Mouse (Mus musculus) intestine, embryonic 16.5 days (tissue): ENCODE results near the gene Spag5. TPM values are rescaled to one million over a fixed set of nuclear protein-coding genes. Genes with fewer than 3 reads are reported as not detected.

Experiments used
- ATAC-seq: fragments of 200-750 bp; cut with Nextera tagmentation; 2 replicates; pipeline ENCODE4 v1.8.0; 2017; ENCODE audit warnings: moderate TSS enrichment, moderate library complexity
- H3K27ac ChIP-seq: fragments of 300-500 bp; sonication (generic); 2 replicates; pipeline ENCODE4 v1.5.1; 2014; ENCODE audit warnings: mild to moderate bottlenecking, low read length
- H3K27me3 ChIP-seq: fragments of 300-500 bp; sonication (generic); replicated peaks from 2 replicates; pipeline ENCODE4 v1.6.1; 2014; ENCODE audit warnings: low read length, control low read depth, mixed read lengths; ENCODE audit not compliant: control insufficient read depth, insufficient read depth
- H3K36me3 ChIP-seq: fragments of 300-500 bp; sonication (generic); 2 replicates; pipeline ENCODE4 v1.6.1; 2014; ENCODE audit warnings: low read length, control low read depth; ENCODE audit not compliant: control insufficient read depth, insufficient read depth
- H3K4me1 ChIP-seq: fragments of 300-500 bp; sonication (generic); 2 replicates; pipeline ENCODE4 v1.6.1; 2014; ENCODE audit warnings: low read length, control low read depth, mixed read lengths; ENCODE audit not compliant: control insufficient read depth, insufficient read depth
- H3K4me2 ChIP-seq: fragments of 300-500 bp; sonication (generic); 2 replicates; pipeline ENCODE4 v1.6.1; 2014; ENCODE audit warnings: low read depth, low read length, control low read depth
- H3K4me3 ChIP-seq: fragments of 300-500 bp; sonication (generic); 2 replicates; pipeline ENCODE4 v1.5.1; 2014; ENCODE audit warnings: mild to moderate bottlenecking, low read length
- H3K9ac ChIP-seq: fragments of 300-500 bp; sonication (generic); 2 replicates; pipeline ENCODE4 v1.6.1; 2014; ENCODE audit warnings: low read depth, low read length
- H3K9me3 ChIP-seq: fragments of 300-500 bp; sonication (generic); 2 replicates; pipeline ENCODE4 v1.6.1; 2016; ENCODE audit warnings: low read length, control low read depth; ENCODE audit not compliant: control insufficient read depth
- WGBS: fragments of 180-500 bp; shearing (Covaris S2); extraction: QIAGEN DNeasy Blood & Tissue Kit; methylation state at CpG from one replicate; pipeline ENCODE4 v1.1.7; 2014; 5-methylcytosine and 5-hydroxymethylcytosine counted together
- polyA plus RNA-seq: library from polyadenylated mRNA; unstranded; fragments of >200 nt; fragmentation: Nextera tagmentation; extraction: Ambion mirVana; gene quantifications from 2 replicates; pipeline ENCODE4 v1.2.1, GENCODE M21; 2015

The Spag5 gene
- polyA plus RNA-seq, 1 experiment from 2014 or later, result 27.3 TPM

DNA sequence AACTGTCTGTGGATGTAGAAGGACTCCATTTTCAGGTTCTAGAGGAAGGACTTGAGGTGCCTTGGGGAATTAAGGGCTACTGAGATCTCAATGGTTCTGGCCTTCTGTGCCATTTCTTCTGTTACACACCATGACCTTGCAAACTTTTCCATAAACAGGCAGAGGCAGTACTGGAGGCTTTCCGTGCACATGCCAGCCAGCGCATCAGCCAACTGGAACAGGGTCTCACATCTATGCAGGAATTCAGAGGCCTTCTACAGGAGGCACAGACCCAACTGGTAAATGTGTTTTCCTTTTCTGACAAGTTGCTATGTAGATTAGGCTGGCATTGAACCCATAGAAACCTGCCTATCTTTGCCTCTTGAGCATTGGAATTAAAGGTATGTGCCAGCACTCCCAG, 12.3 kb downstream of the Spag5 start:
- no peaks in the 10 kb centered on the region for H3K4me1 ChIP-seq
- WGBS, result 99% methylated on average over 2 of the region's 2 CpGs
- H3K4me3 ChIP-seq, result no peak overlapping the region
- no peak for ATAC-seq
- H3K27me3 ChIP-seq, result no peaks in the 10 kb centered on the region
- no peak overlapping the region for H3K4me2 ChIP-seq
- no peak overlapping the region for H3K27ac ChIP-seq
- 0 out of 2 replicates have a peak, but pooled peaks cover 16% of the 10 kb centered on the region for H3K36me3 ChIP-seq
- no peaks in the 10 kb centered on the region for H3K9me3 ChIP-seq
- H3K9ac ChIP-seq, result no peak overlapping the region

DNA sequence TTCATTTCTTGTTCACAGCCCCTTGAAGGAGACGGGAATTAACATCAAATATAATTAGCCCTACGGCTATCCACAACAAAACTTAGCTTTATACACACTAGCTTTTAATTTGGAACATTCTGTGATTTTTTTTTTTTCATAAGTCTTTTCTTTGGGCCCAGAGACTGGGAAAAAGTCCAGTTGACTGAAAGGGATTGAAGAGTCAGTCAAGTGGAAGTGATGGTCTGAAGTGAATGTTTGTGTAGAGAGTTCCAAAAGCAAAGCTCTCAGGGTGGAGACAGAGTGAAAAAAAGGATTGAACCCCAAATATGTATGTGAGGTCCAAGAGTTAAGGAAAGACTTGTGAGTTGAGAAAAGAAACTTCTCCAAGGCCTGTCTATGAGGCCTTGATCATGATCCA, 17.1 kb downstream of the Spag5 start:
- Histone ChIP-seq H3K27ac (no peak overlapping the region), H3K27me3 (no peaks in the 10 kb centered on the region), H3K4me1 (peaks cover 5% of the 10 kb centered on the region; the same call in 1 of the 2 replicates), H3K9ac (no peak overlapping the region), H3K4me2 (no peak overlapping the region), H3K9me3 (no peaks in the 10 kb centered on the region), H3K4me3 (no peak overlapping the region), H3K36me3 (peaks cover 18% of the 10 kb centered on the region; the same call in 1 of the 2 replicates)
- 89% methylated on average over 2 of the region's 2 CpGs for WGBS
- no peak for ATAC-seq

DNA sequence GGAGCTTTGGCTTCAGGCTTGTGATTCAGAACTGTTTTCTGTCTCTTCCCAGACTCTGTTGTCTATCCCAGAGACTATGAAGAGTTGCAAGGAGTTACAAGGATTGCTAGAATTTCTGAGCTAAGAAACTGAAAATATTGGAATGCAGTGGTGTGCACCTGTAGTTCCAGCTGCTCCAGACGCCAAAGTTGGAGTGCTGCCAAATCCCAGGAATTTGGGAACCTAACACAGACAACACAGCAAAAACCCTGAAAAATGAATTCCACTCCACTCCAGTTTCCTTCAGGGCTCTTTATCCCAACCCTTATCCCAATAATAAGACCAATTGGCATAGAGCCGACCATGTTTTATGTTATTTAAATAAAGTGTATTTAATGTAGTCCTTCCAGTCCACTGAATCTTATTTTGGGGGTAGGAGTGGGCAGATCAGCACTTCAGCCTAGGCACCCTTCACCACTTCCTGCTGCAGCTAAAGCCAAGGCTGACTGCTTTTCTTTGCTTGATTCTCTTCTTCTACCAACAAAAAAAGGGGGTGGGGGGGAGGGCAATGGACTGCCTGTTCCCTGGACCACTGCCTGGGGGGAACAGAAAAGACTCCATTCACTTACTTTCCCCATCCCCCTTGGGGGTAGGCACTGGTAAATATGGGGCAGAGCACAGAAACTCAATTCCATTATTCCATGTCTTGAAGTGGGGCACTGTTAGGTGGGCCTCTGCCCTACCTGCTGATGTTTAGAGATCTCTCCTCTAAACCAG, 20.9 kb downstream of the Spag5 start:
- Histone ChIP-seq H3K9ac (no peak overlapping the region), H3K9me3 (no peaks in the 10 kb centered on the region), H3K4me2 (peak overlapping the region; percentile 43; the same call in 1 of the 2 replicates), H3K4me1 (peaks cover 8% of the 10 kb centered on the region; the same call in 1 of the 2 replicates), H3K27me3 (no peaks in the 10 kb centered on the region), H3K27ac (peak overlapping the region; percentile 68), H3K36me3 (peaks cover 7% of the 10 kb centered on the region; the same call in 1 of the 2 replicates), H3K4me3 (no peak overlapping the region)
- ATAC-seq, result no peak; the same call in 1 of the 2 replicates
- 53% methylated on average over 2 of the region's 2 CpGs for WGBS

DNA sequence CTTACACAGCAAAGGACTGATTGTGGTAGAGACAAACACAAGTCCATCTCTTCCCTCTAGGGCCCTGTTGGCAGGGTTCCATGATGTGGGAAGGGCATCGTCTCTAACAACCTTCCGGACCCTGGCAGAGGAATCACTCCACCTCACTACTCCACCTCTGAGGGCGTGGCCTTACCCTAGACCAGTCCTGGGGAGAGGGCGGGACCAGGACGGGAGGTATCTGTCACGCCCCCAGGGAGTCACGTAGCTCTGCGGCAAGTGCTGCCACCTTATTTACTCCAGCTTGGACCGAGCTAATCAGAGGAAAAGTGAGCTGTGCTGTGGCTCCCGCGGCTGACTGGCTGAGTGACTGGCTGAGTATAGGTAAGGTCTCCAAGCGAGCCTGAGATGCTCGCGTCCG, 21.5 kb downstream of the Spag5 start, which contains the start of gene Aldoc:
Gene Aldoc (plus strand): TSS at position 109 of the 400 bp plus-strand sequence.
- peak within 1 kb of the TSS; percentile 43 for H3K4me2 ChIP-seq

DNA sequence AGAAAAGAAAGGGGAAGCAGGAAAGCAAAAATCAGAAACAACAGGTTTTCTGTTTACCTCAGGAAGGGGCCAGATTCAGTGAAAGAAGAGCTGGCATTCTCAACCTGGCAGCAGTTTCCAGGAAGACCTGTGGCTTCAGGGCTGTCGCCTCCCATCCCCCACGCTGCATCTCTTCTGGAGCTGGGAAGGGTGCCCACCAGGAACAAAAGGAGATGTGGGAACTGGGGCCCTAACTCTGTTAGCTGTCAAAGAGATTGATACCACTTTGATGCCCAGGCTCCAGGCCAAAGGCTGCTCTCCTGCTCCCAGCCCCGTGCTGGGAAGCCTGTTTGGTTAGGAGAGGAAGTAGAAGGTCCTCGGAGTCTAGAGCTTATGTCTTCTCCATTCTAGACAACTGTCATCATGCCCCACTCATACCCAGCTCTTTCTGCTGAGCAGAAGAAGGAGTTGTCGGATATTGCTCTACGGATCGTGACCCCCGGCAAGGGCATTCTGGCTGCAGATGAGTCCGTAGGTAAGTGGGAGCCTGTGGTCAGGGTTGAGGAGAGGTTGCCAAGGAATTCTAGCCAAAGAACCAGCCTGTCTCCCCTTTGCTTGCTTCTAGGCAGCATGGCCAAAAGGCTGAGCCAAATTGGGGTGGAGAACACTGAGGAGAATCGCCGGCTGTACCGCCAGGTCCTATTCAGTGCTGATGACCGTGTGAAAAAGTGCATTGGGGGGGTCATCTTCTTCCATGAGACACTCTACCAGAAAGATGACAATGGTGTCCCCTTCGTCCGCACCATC, 22.9 kb downstream of the Spag5 start:
- H3K36me3 ChIP-seq, result no peaks in the 10 kb centered on the region
- peaks cover 11% of the 10 kb centered on the region for H3K4me1 ChIP-seq
- H3K4me2 ChIP-seq, result no peak overlapping the region
- no peak overlapping the region for H3K4me3 ChIP-seq
- no peak overlapping the region for H3K9ac ChIP-seq
- H3K9me3 ChIP-seq, result no peaks in the 10 kb centered on the region
- no peaks in the 10 kb centered on the region for H3K27me3 ChIP-seq
- WGBS, result 86% methylated on average over 15 of the region's 15 CpGs
- H3K27ac ChIP-seq, result no peak overlapping the region
- ATAC-seq, result no peak

More for the DNA sequence above, 21.5 kb downstream of the Spag5 start, which contains the start of gene Aldoc:
- peak within 1 kb of the TSS; percentile 38 for H3K4me3 ChIP-seq
- H3K27ac ChIP-seq, result peak within 1 kb of the TSS; percentile 68
- H3K4me1 ChIP-seq, result peaks cover 8% of the 10 kb centered on the region; the same call in 1 of the 2 replicates
- H3K9me3 ChIP-seq, result no peaks in the 10 kb centered on the region
- H3K27me3 ChIP-seq, result no peaks in the 10 kb centered on the region
- peaks cover 5% of the 10 kb centered on the region; the same call in 1 of the 2 replicates for H3K36me3 ChIP-seq
- peak; percentile 99 for ATAC-seq
- H3K9ac ChIP-seq, result peak within 1 kb of the TSS; percentile 61
- WGBS, result 8% methylated on average over 15 of the region's 15 CpGs

DNA sequence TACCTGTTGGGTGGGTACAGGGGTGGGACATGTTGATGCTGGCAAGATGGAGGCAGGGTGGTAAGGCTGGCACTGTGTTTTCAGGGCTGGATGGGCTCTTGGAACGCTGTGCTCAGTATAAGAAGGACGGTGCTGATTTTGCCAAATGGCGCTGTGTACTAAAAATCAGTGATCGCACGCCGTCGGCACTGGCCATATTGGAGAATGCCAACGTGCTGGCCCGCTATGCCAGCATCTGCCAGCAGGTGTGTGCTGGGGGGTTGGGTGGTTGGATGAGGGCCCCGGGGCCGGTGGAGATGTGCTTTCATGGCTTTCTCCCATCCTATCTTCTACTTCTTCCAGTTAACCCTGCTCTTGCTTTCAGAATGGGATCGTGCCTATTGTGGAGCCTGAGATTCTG, 23.6 kb downstream of the Spag5 start:
- H3K27me3 ChIP-seq, result no peaks in the 10 kb centered on the region
- H3K4me3 ChIP-seq, result no peak overlapping the region
- H3K36me3 ChIP-seq, result no peaks in the 10 kb centered on the region
- no peak for ATAC-seq
- H3K9me3 ChIP-seq, result no peaks in the 10 kb centered on the region
- WGBS, result 92% methylated on average over 12 of the region's 12 CpGs
- no peak overlapping the region for H3K27ac ChIP-seq
- H3K4me1 ChIP-seq, result peaks cover 14% of the 10 kb centered on the region
- H3K9ac ChIP-seq, result no peak overlapping the region
- no peak overlapping the region for H3K4me2 ChIP-seq

DNA sequence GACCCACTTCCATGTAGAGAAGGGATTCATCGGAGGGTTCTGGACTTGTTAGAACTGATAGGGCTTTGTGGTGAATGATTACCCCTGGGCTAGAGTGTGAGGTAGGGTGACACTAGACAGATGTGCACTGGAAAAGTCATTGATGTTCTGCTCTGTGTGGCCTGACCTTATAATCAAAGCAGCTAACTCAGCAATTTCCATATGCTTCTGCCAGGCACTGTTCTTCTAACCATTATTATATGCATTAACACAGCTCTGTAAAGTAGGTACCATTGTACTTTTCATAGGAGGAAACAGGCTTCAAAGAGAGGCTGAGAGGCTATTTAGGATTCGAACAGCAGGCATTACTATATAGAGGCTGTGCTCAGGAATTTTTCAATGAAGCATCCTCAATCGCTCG, 25.9 kb downstream of the Spag5 start:
- no peaks in the 10 kb centered on the region for H3K27me3 ChIP-seq
- peaks cover 14% of the 10 kb centered on the region for H3K4me1 ChIP-seq
- H3K27ac ChIP-seq, result no peak overlapping the region
- no peak overlapping the region for H3K9ac ChIP-seq
- H3K4me3 ChIP-seq, result no peak overlapping the region
- no peak overlapping the region for H3K4me2 ChIP-seq
- WGBS, result 90% methylated on average over 4 of the region's 4 CpGs
- H3K36me3 ChIP-seq, result no peaks in the 10 kb centered on the region
- no peaks in the 10 kb centered on the region for H3K9me3 ChIP-seq
- ATAC-seq, result no peak

DNA sequence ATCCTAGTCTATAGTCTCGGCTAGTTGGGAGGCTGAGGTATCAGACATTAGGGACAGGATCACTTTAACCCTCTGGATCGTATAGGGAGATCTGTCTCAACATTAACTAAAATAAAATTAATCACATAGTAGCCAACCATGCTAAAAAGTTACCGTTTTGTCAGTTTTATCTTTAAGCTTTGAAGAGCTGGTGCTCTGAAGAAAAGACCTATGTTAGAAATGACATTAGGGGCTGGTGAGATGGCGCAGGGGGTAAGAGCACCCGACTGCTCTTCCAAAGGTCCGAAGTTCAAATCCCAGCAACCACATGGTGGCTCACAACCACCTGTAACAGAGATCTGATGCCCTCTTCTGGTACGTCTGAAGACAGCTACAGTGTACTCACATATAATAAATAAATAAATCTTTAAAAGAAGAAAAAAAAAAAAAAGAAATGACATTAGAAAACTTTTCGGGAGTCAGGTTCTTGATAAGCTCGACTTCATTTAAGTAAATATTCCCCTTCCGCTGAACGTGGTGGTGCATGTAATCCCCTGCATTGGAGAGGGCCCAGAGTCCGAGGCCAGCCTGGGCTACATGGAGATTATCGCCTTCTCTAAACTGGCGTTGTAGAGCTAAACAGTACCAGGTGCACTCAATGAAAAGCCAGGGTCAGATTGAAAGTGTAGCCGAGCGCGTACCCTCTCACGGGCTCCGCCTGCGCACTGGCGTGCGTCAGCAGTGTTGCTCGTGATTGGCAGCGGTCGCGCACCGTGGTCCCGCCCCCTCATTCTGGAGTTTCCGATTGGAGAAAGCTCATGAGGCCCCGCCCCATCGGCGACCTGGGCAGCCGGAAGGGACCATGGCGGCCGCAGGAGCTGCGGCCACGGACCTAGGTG, 26.5 kb downstream of the Spag5 start, which contains the start of gene Pigs:
Gene Pigs (plus strand): TSS at position 782 of the 878 bp plus-strand sequence.
- 11% methylated on average over 37 of the region's 37 CpGs for WGBS

More for the DNA sequence above, 26.5 kb downstream of the Spag5 start, which contains the start of gene Pigs:
- H3K36me3 ChIP-seq, result no peaks in the 10 kb centered on the region
- H3K27me3 ChIP-seq, result no peaks in the 10 kb centered on the region
- H3K9ac ChIP-seq, result peak within 1 kb of the TSS; percentile 87
- H3K27ac ChIP-seq, result peak within 1 kb of the TSS; percentile 69
- H3K4me1 ChIP-seq, result peaks cover 12% of the 10 kb centered on the region
- peak; percentile 98 for ATAC-seq
- peak within 1 kb of the TSS; percentile 83 for H3K4me2 ChIP-seq
- H3K9me3 ChIP-seq, result no peaks in the 10 kb centered on the region
- peak within 1 kb of the TSS; percentile 86 for H3K4me3 ChIP-seq
